Mouse (Mus musculus) heart, embryonic 14.5 days (tissue): Measurements from ENCODE around the gene Slc39a3. TPM values are rescaled to one million over a fixed set of nuclear protein-coding genes. Genes with fewer than 3 reads are reported as not detected.
"Not testable (repeated sequence)": the region's sequence is repeated elsewhere in the genome, so short reads cannot be mapped to it uniquely, and the experiment has no call there.

Experiments
- ATAC-seq: fragments of 200-750 bp; cut with Nextera tagmentation; 2 replicates; pipeline ENCODE4 v1.8.0; 2017; ENCODE audit warnings: low read depth, moderate TSS enrichment; ENCODE audit not compliant: insufficient number of reproducible peaks, insufficient read depth, low FRiP score
- H3K27ac ChIP-seq, 2 experiments: fragments of 200-500 bp in 1 of 2; fragments of 300-500 bp in 1 of 2; sonication (generic) in 1 of 2; replicated peaks in 1 of 2; 2 replicates each; pipeline ENCODE4 v1.5.1; 2012 to 2014; ENCODE audit warnings: low read depth in 2 of 2, low read length in 2 of 2, control low read depth in 1 of 2, mild to moderate bottlenecking in 1 of 2, mixed read lengths in 1 of 2; ENCODE audit not compliant: control insufficient read depth in 1 of 2, insufficient read depth in 1 of 2
- H3K27me3 ChIP-seq: fragments of 300-500 bp; sonication (generic); 2 replicates; pipeline ENCODE4 v1.6.1; 2014; ENCODE audit warnings: mild to moderate bottlenecking, low read length, control low read depth; ENCODE audit not compliant: control insufficient read depth, insufficient read depth
- H3K36me3 ChIP-seq: fragments of 300-500 bp; sonication (generic); 2 replicates; pipeline ENCODE4 v1.6.1; 2014; ENCODE audit warnings: mild to moderate bottlenecking, control low read depth, low read length, mixed read lengths; ENCODE audit not compliant: control insufficient read depth, insufficient read depth
- H3K4me1 ChIP-seq, 2 experiments: fragments of 200-500 bp in 1 of 2; fragments of 300-500 bp in 1 of 2; sonication (generic) in 1 of 2; 2 replicates each; pipeline ENCODE4 v1.6.1; 2012 to 2014; ENCODE audit warnings: low read length in 2 of 2, control low read depth in 1 of 2, mixed read lengths in 1 of 2; ENCODE audit not compliant: control insufficient read depth in 2 of 2, insufficient read depth in 2 of 2
- H3K4me2 ChIP-seq: fragments of 300-500 bp; sonication (generic); 2 replicates; pipeline ENCODE4 v1.6.1; 2014; ENCODE audit warnings: mild to moderate bottlenecking, low read length
- H3K4me3 ChIP-seq, 2 experiments: fragments of 200-500 bp in 1 of 2; fragments of 300-500 bp in 1 of 2; sonication (generic) in 1 of 2; 2 replicates each; pipeline ENCODE4 v1.5.1; 2012 to 2014; ENCODE audit warnings: low read length in 2 of 2, mild to moderate bottlenecking in 2 of 2, control low read depth in 1 of 2, low read depth in 1 of 2, moderate library complexity in 1 of 2; ENCODE audit not compliant: control insufficient read depth in 1 of 2, insufficient read depth in 1 of 2
- H3K9ac ChIP-seq: fragments of 300-500 bp; sonication (generic); 2 replicates; pipeline ENCODE4 v1.6.1; 2014; ENCODE audit warnings: mild to moderate bottlenecking, low read length
- H3K9me3 ChIP-seq: fragments of 300-500 bp; sonication (generic); 2 replicates; pipeline ENCODE4 v1.6.1; 2016; ENCODE audit warnings: low read length, control low read depth; ENCODE audit not compliant: control insufficient read depth
- WGBS: fragments of 180-500 bp; shearing (Covaris S2); extraction: QIAGEN DNeasy Blood & Tissue Kit; methylation state at CpG from one replicate; pipeline ENCODE4 v1.1.7; 2014; 5-methylcytosine and 5-hydroxymethylcytosine counted together
- polyA plus RNA-seq: library from polyadenylated mRNA; unstranded; fragments of >200 nt; fragmentation: Nextera tagmentation; extraction: Ambion mirVana; gene quantifications from 2 replicates; pipeline ENCODE4 v1.2.1, GENCODE M21; 2014

Slc39a3 gene
- polyA plus RNA-seq, 1 experiment from 2014 or later = 5.2 TPM

DNA sequence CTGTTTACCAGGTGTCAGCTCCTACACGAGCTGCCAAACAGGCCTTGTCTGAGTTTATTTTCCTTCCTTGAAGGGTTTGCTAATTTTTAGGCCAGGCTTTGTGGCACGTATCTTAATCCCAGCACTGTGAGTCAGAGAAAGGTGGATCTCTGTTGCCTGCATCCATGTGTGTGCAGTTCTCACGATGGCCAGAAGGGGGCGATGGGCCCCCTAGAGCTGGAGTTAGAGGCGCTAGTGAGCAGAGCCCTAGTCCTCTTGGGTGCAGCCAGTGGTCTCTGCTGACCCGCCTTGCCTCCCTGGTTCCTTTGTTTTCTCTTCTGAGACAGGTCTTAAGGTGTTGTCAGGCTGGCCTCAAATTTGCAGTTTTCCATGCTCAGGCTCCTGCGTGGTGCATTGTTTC is 36.2 kb upstream of the Slc39a3 start:
- Histone ChIP-seq H3K27me3 (no peaks in the 10 kb centered on the region), H3K4me1 (peaks cover 4 to 6% of the 10 kb centered on the region in 2 experiments), H3K36me3 (peaks cover 31% of the 10 kb centered on the region), H3K9ac (no peak overlapping the region), H3K9me3 (no peaks in the 10 kb centered on the region), H3K27ac (no peak overlapping the region), H3K4me2 (no peak overlapping the region), H3K4me3 (no peak overlapping the region)
- no peak for ATAC-seq
- WGBS = 65% methylated on average over 7 of the region's 7 CpGs

DNA sequence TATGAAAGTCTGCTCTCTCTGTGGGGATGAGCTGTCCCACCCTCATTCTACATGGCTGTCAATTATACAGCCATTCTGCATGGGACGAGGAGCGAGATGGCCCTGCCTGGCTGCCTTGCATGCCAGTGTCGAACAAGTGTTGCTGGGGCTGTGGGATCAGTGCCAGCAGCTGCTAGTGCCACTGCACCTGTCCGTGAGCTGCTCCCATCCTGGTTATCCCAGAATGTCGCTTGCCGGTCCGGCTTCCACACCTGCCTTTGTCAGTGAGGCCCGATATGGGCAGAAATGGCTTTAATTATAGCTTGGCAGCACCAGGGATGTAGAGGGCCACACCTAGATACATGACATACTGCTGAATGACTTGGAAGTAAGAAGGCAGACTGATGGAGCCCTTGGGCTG is 35.1 kb upstream of the Slc39a3 start:
- no peaks in the 10 kb centered on the region for H3K27me3 ChIP-seq
- 94% methylated on average over 8 of the region's 8 CpGs for WGBS
- H3K4me3 ChIP-seq = no peak overlapping the region
- H3K4me1 ChIP-seq = peaks cover 4 to 6% of the 10 kb centered on the region in 2 experiments
- no peak overlapping the region for H3K27ac ChIP-seq
- ATAC-seq = no peak
- H3K9me3 ChIP-seq = no peaks in the 10 kb centered on the region
- H3K9ac ChIP-seq = no peak overlapping the region
- peaks cover 20% of the 10 kb centered on the region for H3K36me3 ChIP-seq
- no peak overlapping the region for H3K4me2 ChIP-seq

DNA sequence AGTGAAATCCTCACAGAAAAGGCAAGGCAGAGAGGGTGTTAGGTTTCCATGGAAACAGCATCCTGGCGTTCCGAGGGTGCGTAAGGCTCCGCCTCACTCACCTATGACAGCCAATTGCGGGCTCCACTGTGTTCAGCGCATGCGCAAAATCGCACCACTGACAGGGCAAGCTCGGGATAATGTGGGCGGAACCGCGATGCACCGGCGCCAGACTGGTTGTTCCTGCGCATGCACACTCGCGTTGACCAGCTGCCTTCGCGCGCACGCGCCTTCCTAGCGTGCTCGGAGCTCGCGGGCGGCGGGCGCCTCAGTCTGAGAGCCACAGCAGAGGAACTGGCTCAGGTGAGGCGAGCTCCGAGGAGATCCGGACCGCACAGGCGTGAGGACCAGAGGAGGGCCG is 32.6 kb upstream of the Slc39a3 start, which contains the start of gene Thop1:
Gene Thop1 (plus strand): TSS at position 200 of the 400 bp plus-strand sequence.
- peak within 1 kb of the TSS; percentile 76 to 77 for H3K4me3 ChIP-seq
- H3K4me1 ChIP-seq = peaks cover 4 to 6% of the 10 kb centered on the region in 2 experiments
- under 1% methylated on average over 35 of the region's 35 CpGs for WGBS
- no peaks in the 10 kb centered on the region for H3K9me3 ChIP-seq
- peak within 1 kb of the TSS; percentile 90 for H3K9ac ChIP-seq
- H3K36me3 ChIP-seq = peaks cover 8% of the 10 kb centered on the region
- 0 out of 4 replicates have a peak within 1 kb of the TSS, but pooled peaks of 1 of the 2 experiments have one; percentile 66 for H3K27ac ChIP-seq
- ATAC-seq = peak; percentile 94
- no peaks in the 10 kb centered on the region for H3K27me3 ChIP-seq
- H3K4me2 ChIP-seq = peak within 1 kb of the TSS; percentile 91

DNA sequence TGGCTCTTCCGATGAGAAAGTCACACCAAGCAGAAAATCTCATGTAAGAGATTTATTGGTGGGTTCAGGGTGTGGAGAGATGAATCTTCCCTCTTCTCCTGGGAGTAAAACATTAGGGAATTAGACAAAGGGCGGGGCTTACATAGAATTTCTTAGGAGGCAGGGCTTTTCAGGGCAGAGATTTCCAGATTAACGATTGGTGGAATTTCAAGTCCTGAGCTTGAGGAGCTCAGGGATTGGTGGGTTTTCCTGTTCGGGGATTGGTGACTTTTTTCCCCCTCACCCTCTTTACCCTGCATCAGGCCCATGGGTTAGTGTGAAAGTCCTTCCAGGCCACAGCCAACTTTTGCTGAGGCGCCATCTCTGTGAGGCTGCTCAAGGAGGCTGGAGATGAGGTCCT is 31.5 kb upstream of the Slc39a3 start:
- 58% methylated on average over 5 of the region's 5 CpGs for WGBS
- H3K9me3 ChIP-seq = no peaks in the 10 kb centered on the region
- H3K4me3 ChIP-seq = no peak overlapping the region
- H3K27me3 ChIP-seq = no peaks in the 10 kb centered on the region
- peaks cover 6% of the 10 kb centered on the region for H3K36me3 ChIP-seq
- H3K27ac ChIP-seq = no peak overlapping the region
- no peak overlapping the region for H3K9ac ChIP-seq
- H3K4me1 ChIP-seq = peaks cover 4 to 6% of the 10 kb centered on the region in 2 experiments
- no peak overlapping the region for H3K4me2 ChIP-seq
- no peak for ATAC-seq

DNA sequence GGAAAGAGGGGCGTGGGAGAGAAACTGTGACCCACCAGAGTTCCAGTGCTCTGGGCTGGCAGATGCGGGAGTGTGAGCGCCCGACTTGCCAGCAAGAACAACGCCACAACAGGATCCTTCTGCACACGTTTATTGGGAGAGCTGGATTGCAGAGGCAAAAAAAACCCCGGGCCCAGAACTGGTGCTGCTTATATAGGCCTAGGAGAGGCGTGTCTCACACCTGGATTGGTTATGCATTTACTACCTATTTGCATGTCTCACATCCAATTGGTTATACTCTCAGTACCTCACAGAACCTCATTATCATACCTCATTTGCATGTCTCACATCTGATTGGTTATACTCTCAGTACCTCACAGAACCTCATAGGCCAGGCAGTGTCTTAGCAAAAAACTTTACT is 27.3 kb upstream of the Slc39a3 start:
- whole genome bisulfite sequencing = 81% methylated on average over 8 of the region's 8 CpGs
- H3K36me3 ChIP-seq, H3K9ac ChIP-seq, ATAC-seq, H3K9me3 ChIP-seq, H3K4me3 ChIP-seq, H3K4me2 ChIP-seq, H3K27ac ChIP-seq, H3K4me1 ChIP-seq, H3K27me3 ChIP-seq: not testable (repeated sequence)

DNA sequence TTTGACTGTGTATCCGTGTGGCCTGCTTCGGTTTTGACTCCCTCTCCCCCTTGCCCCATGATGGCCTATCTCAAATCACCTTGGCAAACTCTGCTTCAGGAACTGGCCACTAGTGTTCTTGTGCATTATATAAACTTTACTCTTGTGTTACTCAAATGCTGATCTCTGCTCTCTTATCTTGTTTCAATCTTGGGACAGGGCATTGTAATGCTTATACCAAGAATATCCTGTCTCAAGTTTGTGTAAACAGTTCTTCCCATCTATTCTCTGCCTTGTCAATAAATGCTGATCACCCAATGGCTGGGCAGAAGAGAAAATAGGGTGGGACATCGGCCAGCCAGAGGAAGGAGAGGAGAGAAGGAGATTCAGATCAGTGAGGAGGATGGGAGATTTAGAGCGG is 25.5 kb upstream of the Slc39a3 start:
- Histone ChIP-seq H3K36me3 (no peaks in the 10 kb centered on the region), H3K27me3 (no peaks in the 10 kb centered on the region), H3K4me2 (no peak overlapping the region), H3K9ac (no peak overlapping the region), H3K27ac (no peak overlapping the region), H3K4me1 (peaks cover 9 to 16% of the 10 kb centered on the region in 2 experiments; a peak in 3 of 4 replicates), H3K9me3 (no peaks in the 10 kb centered on the region), H3K4me3 (no peak overlapping the region)
- ATAC-seq = no peak
- 54% methylated on average over 4 of the region's 4 CpGs for WGBS

DNA sequence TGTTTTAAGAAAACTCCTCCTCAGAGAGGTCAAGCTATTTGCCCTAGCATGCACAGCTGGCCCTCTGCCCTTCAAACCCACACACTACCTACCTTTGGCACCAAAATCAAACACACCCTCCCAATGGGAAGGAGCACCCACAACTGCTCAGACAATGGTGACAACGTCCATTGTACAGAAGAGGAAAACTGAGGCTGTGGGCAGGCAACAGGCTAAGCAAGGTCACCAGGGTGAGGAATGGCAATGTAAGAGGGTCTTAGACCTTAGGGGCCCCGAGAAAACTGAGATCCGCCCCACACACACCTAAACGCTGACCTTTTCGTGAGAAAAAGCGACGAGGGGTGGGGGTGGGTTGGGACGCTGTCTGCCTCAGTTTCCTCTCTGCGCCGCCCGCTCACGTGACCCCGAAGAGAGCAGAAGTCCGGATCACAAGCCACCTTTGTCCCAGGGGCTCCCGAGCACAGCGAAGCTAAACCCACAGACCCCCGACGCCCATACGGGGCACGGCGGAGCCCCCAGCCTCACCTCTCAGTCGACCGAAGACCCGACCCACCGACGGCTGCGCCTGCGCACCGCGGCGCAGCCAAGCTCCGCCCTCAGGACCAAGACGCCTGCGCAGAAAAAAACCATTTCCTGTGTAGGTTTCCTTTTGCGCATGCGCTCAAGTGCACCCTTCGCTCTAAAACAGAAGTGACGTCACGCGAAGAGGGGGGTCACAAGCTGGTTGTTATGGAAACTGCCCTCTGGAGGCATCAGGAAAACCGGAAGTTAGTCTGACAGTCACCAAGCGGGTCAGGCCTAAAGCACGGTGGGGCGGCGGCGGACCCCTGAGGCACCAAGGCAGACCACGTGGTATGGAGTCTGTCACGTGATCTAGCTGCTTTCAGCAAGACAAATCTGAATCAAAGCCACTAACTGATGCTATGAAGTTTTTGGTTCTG is 22.6 kb upstream of the Slc39a3 start, which contains the start of gene Sgta:
Gene Sgta (minus strand): TSS at position 579 of the 941 bp plus-strand sequence.
- peak within 1 kb of the TSS in 1 of 2 experiments; percentile 68; a peak in 2 of 4 replicates for H3K27ac ChIP-seq
- H3K9ac ChIP-seq = peak within 1 kb of the TSS; percentile 93
- H3K4me1 ChIP-seq = peaks cover 9 to 24% of the 10 kb centered on the region in 2 experiments; a peak in 3 of 4 replicates
- no peaks in the 10 kb centered on the region for H3K9me3 ChIP-seq
- peak within 1 kb of the TSS; percentile 91 for H3K4me2 ChIP-seq
- no peaks in the 10 kb centered on the region for H3K27me3 ChIP-seq
- H3K4me3 ChIP-seq = peak within 1 kb of the TSS; percentile 88 to 89
- 0 out of 2 replicates have a peak, but pooled peaks cover 3% of the 10 kb centered on the region for H3K36me3 ChIP-seq
- under 1% methylated on average over 48 of the region's 48 CpGs for WGBS
- peak; percentile 95 for ATAC-seq
